Mouse (Mus musculus) spleen, postnatal 10 days (tissue): Measurements from ENCODE around the gene Ifi208.
"Not testable (repeated sequence)": the region's sequence is repeated elsewhere in the genome, so short reads cannot be mapped to it uniquely, and the experiment has no call there.

Source experiments
- DNase-seq, 2 experiments: peaks; one replicate each; pipeline ENCODE4 v3.0.0; 2021 to 2022; ENCODE audit warnings: low spot score in 2 of 2

Gene Ifi208

DNA sequence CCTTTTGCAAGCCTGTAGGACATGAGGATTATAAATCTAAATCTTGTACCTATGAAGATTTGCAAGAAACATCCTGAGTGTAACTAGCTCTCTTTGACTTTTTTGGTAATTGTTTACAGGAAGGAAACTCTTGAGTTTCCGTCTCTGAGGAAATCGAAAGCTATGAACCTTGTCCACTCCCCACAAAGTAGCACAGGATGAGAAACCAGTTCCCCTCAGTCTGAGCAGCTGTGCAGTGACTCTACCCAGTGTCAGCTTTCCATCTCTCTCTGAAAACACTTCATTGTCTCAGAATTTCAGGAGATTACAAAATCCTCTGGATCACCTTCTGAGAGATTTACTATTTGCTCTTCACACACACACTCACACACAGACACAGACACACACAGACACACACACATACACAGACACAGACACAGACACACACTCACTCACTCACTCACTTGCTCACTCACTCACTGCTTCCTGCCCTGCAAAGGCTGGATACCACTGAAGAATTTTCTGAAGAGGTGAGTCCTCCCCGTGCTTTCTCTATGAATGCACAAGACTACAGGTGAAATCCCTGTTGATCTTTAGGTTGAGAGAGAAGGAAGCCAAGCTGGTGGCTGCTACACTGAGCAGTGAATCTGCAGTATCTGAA, at the start of gene Ifi208:
TSS of gene Ifi208 (plus strand) at position 218 of the 640 bp plus-strand sequence.
- peak in 1 of 2 experiments; percentile 14 for DNase-seq

DNA sequence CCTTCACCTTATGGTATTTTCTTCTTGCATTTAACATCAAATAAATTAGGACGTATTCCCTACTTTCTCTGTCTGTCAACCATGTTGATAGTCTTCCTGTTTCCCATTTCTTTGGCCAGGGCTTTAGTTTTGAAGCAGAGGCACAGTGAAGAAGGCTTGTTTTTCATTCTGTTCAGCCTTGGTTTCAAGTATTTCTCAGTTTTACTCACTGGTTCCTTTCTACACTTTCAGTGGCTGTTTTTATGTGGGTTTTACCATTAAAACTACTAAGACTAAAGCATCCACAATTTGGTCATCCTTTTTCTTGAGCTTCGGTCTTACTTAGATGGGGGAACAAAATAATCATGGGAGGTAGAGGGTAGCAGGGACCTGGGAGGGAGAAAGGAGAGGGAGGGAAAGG, 49.4 kb upstream of the Ifi208 start:
- no peak for DNase-seq

DNA sequence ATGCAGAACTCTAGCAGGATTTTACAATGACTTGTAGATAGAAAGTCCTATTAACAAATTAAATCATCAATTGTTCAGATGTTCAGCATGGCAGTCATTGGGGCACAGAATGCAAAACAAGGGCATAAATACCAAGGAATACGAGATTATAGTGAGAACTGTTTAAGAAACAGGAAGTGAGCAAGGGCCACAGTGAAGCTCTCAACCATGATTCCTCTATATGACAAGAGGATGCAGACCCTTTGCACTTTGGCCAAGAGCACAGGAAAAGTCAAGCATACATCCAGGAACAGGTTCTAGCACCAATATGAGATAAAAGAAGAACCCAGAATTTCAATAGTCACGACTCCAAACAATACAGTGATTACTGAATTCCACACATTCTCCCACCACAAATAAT, 46.8 kb upstream of the Ifi208 start:
- no peak for DNase-seq

DNA sequence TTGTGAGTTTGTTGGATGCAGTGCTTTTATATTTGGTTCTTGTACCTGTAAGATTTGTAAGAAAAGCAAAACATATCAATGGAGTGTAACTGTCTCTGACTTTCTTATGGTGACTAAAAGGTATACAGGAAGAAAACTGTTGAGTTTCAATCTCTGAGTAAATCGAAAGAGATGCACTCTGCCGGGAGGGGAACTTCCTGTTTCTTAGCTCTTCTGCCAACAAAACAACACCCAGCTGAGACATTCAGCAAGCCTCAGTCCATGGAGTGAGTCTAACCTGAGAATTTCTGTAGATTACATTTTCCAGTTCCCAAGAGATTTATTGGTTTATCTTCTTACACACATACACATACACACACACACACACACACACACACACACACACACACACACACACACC, 42.9 kb upstream of the Ifi208 start, which contains the start of gene Ifi209:
TSS of gene Ifi209 (plus strand) at position 296 of the 400 bp plus-strand sequence.
- peak in 1 of 2 experiments; percentile 44 for DNase-seq

DNA sequence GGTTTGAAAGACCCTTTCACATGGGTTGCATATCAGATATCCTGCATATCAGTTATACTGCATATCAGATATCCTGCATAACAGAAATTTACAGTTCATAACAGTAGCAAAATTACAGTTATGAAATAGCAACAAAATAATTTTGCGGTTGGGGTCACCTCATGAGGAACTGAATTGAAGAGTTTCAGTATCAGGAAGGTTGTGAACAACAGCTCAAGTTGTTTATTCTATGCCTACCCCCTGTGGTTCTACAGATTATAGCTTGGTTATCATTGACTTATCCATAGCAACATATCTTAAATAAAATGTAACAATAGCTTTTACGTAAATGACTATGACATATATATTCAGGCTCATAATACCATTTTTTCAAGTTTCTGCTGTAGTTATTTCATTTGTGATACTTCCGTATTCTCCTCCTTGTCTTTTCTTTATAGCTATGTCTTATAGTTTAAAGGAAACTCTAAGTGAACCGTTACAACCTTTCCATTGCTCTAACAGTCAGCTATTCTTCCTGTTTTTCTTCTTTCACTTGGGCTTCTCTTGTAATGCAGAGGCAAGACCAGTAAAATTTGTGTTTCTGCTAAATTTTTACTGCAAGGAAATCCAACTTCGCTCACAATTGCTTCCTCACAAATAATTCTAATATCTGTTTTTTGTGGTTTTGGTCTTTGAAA, 39.4 kb upstream of the Ifi208 start:
- DNase-seq: no peak

DNA sequence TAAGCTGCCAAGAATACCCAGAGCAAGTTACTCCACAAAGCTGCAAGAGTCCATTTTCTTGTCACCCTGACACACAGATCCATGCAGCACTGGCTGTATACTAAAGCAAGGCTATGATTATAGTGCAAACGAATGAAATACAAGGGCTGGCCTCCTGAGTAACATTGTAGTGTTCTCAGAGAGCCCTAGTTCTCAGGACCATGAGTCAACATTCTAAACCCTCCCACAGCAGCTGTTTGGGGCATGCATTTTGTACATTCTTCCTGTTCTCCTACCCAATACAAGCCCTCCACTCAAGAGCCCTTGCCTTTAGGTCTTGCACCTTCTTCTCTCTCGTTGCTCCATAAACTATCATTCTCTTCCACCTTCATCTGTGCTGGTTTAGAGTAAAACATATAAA, 28.1 kb upstream of the Ifi208 start:
- no peak for DNase-seq

DNA sequence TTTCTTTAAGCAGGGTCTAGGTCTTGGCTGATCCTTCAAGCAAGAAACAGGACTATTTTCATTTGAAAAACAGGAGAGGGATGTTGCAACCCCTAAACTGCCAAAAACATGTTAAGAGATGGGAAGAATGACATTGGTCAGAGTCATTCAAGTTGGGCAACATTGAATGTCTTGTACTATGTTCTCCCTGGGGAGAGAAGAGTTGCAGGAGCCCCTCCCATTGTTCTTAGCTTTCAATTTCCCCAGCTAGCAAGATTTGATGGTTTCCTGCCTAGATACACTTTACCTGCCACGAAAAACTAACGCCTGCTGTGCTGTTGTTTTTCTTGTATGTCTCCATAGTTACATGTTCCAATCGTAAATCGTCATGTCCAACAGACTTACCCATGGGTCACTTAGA, 15.5 kb upstream of the Ifi208 start:
- no peak for DNase-seq

DNA sequence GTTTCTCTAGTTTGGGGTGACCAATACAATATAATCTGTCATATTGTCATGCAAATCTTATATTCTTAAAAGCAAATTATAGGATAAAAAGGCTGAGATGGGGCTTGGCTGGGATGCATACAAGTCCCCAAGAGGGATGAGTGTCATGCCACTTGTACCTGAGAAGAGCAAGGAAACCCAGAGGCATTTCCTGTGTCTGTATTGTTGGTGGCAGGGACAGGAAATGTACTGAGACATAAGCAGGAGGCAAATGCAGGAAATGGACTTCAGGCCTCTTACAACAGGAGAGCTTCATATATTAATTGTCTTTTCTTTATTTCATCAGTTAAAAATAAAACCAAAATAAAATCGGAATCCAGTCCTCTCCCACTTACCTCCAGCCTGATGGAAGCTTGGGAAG, 5.1 kb downstream of the Ifi208 start:
- DNase-seq: not testable (repeated sequence)

DNA sequence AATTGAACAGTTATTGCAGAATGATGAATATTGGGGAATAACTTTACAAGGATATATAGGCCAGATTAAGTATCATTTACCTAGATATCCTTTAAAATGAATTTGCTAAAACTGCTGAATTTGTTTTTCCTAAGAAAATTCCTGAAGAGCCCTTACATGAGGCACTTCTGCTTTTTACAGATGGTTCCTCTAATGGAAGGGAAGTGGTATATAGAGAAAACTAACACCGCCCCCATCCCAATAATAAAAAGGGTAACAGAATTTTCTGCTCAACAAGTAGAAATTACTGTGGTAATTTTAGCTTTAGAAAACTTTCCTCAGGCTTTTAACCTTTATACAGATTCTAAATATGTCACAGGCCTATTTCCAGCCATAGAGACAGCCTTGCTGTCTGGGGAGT, 20.8 kb downstream of the Ifi208 start:
- DNase-seq: no peak

DNA sequence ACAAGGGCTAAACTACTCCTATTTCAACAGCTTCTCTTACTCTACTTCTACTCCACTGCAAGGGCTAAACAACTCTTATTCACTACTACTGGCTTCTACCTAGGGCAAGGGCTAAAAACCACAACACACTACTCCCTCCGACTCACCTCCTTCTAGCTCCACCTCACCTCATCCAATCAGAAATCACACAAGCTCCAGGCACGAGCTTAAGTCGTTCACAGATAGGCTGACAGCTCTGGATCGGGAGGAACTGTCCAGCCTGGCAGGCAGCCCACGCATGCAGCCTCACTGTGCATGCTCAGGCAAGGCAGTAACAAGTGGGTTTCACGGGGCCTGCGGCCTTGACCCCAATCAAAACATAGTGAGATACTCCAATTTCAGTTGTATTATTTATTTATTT, 59.7 kb downstream of the Ifi208 start:
- no peak for DNase-seq

DNA sequence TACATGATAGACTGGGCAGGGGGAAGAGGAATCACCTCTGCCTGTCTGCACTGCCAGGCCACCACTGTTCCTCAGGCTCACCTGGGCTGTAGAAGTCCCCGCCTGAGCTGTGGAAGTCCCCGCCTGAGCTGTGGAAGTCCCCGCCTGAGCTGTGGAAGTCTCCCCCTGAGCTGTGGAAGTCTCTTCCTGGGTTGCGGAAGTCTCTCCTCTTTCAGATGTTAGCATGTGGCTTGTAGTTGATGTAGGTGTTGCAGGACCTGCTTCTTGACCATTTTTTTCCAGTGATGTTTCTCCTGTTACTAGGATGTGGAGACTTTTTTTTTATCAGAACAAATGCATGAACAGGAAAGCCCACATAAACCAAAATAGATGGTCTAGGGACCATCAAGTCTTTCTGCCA, 61.5 kb downstream of the Ifi208 start:
- not testable (repeated sequence) for DNase-seq

DNA sequence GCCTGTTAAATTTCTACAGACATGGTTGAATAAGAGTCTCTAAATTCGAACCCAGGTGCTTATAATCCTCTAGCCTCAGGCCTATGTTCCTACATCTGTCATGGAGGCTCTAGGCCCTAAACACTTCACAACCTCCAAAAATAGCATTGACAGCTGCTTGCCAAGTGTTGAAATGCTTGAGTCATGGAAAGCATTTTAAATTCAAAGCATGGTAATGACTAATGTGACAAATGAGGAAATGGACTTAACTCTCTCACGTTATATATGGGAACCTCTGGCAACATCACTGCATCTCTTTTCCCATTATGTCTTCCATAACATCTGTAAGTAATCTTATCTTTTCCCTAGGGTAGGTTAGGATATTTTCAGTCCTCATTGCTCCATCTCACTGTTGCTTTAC, 63.5 kb downstream of the Ifi208 start:
- no peak for DNase-seq

DNA sequence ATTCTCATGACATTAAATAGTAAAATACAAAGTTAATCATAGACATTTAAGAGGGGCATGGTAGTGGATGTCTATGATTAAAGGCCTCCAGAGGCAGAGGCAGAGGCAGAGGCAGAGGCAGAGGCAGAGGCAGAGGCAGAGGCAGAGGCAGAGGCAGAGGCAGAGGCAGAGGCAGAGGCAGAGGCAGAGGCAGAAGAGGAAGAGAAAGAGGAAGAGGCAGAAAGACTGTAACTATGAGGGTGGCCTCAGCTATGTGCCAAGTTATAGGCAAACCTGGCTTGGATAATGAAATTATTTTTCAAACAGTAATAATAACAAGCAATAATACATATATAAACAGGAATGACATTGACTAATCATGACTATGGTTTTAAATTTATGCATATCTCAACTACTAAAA, 67.1 kb downstream of the Ifi208 start:
- DNase-seq: no peak

DNA sequence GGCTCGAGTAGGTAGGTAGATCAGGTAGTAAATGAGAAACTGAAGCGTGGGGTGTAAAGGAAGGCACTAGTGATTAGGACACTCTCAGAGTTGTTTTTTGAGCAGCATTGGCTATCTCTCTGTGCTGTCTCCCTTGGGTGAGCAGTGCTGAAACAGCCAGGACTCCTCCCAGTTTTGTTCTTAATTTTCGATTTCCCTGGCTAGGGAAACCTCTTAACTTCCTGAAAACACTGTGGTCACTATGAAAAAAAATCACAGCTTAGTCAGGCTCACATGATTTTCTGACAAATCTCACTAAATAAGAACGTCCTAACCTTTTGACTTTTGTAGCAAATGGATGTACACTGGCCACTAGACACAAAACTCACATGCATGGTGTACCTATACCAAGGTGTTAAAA, 68.2 kb downstream of the Ifi208 start, which contains the start of gene Ifi207:
TSS of gene Ifi207 (minus strand) at position 92 of the 400 bp plus-strand sequence.
- no peak for DNase-seq

DNA sequence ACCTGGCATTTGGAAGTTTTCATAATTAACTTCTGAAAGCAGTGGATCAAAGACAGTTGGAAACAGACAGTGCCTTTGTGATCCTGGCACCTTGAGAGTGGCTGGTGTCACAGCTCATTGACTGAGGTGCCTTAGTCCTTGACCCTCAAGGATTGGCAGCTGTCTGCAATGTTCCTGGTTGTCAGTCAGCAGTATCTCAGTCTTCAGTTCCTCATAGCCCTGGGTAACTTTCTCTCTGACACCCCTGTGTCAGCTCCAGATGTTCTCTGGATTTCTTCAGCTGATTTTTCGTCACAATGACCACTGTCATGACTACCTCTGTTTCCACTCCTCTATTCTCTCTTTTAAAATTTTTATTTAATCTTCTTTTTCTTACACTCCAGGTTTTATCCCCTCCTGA, 68.8 kb downstream of the Ifi208 start:
- DNase-seq: no peak
